Mouse (Mus musculus): ENCODE results near the gene Myh9. TPM values are rescaled to one million over a fixed set of nuclear protein-coding genes. Genes with fewer than 3 reads are reported as not detected.
A peak's percentile ranks its signal among the peaks of the same experiment; 100 is the strongest.

Gene Myh9
- polyA plus RNA-seq, 1 experiment: 36.0 TPM

DNA sequence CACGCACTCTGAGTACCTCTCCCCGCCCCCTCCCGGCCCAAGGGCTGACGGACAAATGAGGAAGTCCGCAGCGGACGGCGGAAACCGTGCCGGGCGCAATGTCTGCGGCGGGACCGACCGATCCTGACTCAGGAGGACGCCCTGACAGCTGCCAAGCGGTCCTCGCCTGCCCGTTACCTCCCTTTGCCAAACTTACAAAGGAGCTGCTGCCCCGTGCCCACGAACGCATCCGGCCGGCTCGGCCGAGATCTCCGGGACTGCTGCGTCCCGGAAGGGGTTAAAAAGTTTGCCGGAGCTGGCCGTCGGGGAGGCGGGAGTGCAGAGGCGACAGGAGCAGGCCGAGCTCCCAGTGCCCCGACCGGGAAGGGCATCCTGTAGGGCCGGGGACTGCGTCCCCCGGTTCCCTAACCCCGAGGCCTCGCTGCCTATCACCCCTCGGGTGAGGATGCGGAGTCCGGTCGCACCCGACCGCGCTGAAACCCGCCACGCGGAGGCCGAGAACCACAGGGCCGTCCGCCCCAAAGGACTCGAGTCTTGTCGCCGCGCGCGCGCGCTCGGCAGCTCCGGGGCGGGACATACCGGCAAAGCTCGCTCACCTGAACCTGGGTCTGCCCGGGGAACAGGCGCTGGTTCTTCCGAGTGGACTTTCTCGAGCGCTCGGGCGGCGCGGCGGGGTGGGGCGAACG, 471 bp downstream of the Myh9 start:
- H3K27ac ChIP-seq (replicated peaks; ENCODE audit: low read depth, low read length): peak overlapping the region; percentile 98
- H3K4me3 ChIP-seq (ENCODE audit: insufficient read depth, low read depth, low read length): peak overlapping the region; percentile 99
- peaks cover 23% of the 10 kb centered on the region for H3K4me1 ChIP-seq (ENCODE audit: control insufficient read depth, insufficient read depth, insufficient read length, low read length)

DNA sequence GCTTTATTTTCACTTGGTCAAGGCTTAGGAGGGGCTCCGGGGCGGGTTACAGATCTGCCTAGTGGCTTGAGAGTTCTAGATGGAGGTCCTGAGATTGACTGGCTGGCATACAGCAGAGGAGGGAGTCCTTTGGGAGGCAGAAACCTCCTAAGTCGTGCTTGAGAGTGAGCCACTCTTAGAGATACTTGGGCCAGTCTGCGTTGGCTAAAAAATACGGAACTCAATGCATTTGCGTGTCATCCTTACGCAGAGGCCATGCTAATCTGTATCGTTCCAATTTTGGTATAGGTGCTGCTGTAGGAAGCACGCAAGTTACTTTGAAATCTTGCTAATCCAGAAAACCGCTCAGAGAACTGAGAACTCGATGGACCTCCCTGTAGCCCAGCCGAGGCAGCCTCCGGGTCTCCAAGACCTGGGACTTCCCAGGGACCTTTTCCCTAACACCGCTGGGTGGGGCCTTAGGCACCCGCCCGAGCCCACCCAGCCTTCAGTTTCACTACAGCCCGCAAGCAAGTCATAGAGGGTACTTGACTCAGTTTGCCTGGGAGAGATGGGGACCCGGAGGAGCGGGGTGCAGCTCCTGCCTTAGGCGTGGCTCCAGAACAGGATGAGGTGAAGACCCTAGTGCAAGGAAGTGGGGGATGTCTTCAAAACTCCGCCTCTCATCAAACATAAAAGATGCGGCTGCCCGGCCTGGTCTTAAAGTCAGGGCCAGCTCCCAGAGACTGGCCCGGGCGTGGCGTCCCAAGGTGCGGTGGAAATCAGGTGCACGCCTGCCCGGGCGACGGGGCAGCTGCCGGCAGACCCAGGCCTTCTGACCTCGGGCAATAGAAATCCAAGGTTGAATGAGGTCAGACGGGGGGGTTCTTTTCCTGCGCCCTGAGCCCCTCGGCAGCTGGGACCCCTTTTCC, 1.3 kb downstream of the Myh9 start:
- Histone ChIP-seq H3K4me3 (ENCODE audit: insufficient read depth, low read depth, low read length) (peak overlapping the region; percentile 99), H3K4me1 (ENCODE audit: control insufficient read depth, insufficient read depth, insufficient read length, low read length) (peaks cover 31% of the 10 kb centered on the region), H3K27ac (replicated peaks; ENCODE audit: low read depth, low read length) (peak overlapping the region; percentile 98)

DNA sequence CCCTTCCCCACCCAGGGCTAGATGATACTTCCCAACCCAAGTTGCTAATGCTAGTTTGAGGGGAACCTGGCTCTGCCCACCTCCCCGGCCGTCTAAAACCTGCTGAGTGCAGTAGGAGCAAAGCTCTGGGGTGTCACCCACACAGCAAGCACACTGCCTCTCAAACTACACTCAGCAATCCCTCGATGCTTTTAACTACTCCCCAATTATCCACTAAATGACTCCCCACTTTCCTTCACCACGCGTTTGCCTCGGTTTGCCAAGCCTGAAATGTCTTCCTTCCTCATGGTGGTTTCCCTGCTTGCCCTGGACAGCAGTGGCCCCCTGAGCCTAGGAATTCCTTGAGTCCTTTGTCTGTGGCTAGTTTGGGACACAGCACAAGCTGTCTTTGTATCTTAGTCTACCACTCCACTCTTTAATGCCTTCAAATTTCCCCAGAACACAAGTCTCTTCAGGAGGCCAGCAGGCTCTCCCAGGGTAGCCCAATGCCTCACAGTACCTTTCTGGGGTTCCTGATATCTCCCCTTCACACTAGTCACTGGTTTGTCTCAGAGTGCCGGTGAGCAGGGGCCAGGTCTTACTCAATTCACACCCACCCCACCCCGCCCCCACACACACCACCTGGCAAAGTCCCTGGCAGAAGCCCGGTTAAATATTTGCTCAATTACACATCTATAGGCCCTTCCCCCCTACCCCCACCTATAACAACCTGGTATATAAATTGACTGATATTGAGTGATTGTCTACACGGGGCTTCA, 2.3 kb downstream of the Myh9 start:
- H3K4me1 ChIP-seq (ENCODE audit: control insufficient read depth, insufficient read depth, insufficient read length, low read length): peaks cover 40% of the 10 kb centered on the region
- peak overlapping the region; percentile 88 for H3K27ac ChIP-seq (replicated peaks; ENCODE audit: low read depth, low read length)
- H3K4me3 ChIP-seq (ENCODE audit: insufficient read depth, low read depth, low read length): peak overlapping the region; percentile 59

DNA sequence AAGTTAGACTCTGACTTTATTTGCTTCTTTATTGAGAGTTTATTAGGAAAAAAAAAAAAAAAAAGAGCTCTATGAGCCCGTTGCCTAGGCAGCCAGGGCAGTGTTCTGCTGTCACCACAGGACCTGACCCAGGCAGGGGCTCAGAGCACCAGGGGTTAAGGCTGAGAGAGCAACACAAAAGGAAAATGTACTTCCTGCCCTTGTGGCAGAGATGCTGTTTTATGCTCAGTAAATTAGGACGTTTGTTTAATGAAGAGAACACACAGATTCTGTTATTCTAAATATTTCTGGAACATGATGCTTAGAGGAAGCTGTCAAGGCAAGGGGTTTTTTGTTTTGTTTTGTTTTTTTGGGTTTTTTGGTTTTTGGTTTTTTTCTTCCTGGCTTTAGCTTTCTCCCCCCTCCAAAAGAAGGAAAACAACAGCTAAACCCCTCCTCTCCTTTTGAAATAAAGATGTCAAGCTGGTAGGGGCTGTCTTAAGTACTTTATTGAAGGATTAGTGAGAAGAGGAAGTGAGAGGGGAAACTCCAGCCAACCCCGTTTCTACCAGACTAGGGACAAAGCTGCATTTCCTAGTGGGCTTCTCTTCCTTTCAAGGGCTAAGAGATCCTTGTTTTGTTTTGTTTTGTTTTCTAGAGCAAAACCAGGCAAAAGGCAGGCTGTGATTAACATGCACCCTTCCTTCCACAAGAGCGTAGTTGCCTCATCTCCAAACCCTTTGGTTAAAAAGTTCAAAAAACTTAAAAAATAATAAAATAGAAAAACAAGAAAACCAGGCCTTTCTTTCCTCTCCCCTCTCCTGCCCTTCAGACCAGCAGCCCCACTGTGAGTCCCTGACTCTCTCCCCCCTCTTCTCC, 3.2 kb downstream of the Myh9 start:
- peak overlapping the region; percentile 59 for H3K4me3 ChIP-seq (ENCODE audit: insufficient read depth, low read depth, low read length)
- H3K27ac ChIP-seq (replicated peaks; ENCODE audit: low read depth, low read length): peak overlapping the region; percentile 88
- H3K4me1 ChIP-seq (ENCODE audit: control insufficient read depth, insufficient read depth, insufficient read length, low read length): peaks cover 46% of the 10 kb centered on the region

- peak overlapping the region; percentile 88 for H3K27ac ChIP-seq (replicated peaks; ENCODE audit: low read depth, low read length)
- H3K4me1 ChIP-seq (ENCODE audit: control insufficient read depth, insufficient read depth, insufficient read length, low read length): peaks cover 56% of the 10 kb centered on the region
- peak overlapping the region; percentile 24 for H3K4me3 ChIP-seq (ENCODE audit: insufficient read depth, low read depth, low read length)
Measured at GRCm38 (mm10) chr15:77837444-77838117, 4.4 kb downstream of the Myh9 start.

DNA sequence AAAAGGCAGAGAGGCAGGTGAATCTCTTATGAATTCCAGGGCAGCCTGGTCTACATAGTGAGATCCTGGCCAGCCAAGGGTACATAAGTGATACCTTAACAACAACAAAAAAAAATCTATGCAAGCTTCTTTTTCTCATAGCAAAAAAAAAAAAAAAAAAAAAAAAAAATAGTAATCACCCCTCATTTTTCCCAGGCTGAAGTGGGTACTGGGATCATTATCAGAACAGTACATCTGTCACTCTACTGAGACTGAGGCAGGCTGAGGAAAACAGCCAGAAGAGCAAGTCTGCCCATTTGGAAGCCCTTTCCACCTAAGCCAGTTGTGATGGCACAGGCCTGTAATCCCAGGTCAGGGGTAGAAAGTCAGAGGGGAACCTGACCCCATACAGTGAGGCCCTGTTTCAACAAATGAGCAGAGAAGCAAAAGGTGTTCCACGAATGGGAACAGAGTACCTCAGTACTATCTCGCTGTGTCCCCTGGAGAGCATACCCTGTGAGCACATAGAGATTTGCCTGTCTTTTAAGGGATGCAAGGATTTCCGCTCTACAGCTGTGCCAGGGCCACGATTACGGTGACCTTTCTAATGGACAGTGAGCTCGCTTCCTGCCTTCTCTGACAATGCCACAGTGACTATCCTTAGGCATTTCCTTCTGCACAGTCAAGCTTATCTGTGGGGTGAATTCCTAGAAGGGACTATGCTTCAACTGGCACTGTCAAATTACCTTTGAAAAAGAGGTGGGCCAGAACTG, 5.1 kb downstream of the Myh9 start:
- peak overlapping the region; percentile 88 for H3K27ac ChIP-seq (replicated peaks; ENCODE audit: low read depth, low read length)
- peaks cover 62% of the 10 kb centered on the region for H3K4me1 ChIP-seq (ENCODE audit: control insufficient read depth, insufficient read depth, insufficient read length, low read length)
- peak overlapping the region; percentile 6; the same call in 1 of the 2 replicates for H3K4me3 ChIP-seq (ENCODE audit: insufficient read depth, low read depth, low read length)

DNA sequence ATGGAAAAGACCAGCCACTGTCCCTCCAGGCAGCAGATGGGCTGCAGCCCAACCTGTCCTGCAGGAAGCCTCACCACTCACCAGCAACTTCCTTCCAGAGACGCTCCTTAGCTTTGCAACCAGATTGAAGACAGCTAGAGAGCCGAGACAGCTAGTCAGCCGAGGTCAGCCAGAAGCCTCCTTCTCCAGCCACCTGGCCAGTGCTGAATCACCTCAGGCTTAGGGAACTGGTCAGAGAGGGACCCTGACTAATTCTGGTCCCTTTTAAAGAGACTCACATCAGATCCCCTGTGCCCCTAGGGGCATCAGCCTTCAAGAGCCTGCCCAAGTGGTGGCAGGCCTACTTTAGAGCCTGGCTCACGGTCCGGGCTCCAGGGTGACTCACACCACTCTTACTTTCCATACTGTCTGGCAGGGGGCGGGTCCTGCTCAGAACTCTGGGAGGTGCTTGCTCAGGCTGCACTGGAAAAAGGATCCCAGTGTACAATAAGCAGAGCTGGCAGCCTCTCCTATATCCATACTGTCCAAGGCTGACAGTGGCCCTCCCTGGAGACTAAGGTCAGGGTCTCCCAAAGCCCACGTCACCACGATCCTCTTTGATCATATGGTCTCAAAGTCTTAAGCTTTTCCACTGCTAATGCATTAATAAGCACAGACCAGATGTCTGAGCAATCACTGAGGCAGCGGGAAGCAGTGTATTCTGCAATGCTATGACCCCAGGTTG, 5.9 kb downstream of the Myh9 start:
- Histone ChIP-seq H3K4me3 (ENCODE audit: insufficient read depth, low read depth, low read length) (no peak overlapping the region), H3K4me1 (ENCODE audit: control insufficient read depth, insufficient read depth, insufficient read length, low read length) (peaks cover 68% of the 10 kb centered on the region), H3K27ac (replicated peaks; ENCODE audit: low read depth, low read length) (peak overlapping the region; percentile 28; the same call in 1 of the 2 replicates)

DNA sequence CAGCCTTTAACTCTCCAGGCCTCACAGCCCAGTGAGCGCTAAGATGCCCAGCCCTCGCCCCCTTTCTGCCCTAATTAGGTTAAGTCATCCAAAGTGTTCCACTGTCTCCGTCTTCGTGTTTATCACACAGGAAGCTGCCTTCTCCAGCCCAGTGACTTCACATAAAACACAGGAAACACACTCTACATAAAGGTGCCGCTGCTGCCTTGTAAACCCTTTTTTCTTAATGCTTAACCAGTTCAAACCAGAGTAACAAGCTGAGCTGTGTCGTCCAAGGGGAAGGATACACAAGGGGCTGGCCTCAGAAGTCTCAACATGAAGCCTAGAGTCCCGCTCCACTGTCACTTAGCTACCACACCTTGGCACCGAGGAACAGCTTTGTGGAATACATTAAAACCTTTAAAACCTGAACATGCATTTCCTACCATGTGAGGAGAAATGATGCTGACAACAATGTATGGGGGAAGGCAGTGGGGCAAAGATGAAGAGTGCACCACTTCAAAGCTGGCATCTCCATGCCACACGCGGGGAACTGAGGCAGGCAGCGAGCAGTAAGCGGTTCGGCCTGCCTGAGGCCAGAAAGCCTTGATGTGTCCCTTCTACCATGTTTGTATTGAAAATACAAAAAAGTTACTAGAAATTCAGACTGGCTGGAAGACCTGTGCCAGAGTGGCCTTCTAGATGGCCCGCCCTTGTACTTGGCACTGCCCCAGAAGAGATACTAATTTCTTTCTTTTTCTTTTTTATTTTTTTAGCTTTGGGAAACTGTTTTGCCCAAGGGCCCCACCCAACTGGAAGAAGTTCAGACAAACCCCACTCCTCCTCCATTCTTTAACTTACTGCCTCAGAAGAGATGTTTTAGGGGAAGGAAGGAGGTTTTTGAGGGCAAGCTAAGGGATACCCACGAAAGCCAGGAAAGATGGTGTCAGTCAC, 7.4 kb downstream of the Myh9 start:
- no peak overlapping the region for H3K4me3 ChIP-seq (ENCODE audit: insufficient read depth, low read depth, low read length)
- peaks cover 79% of the 10 kb centered on the region for H3K4me1 ChIP-seq (ENCODE audit: control insufficient read depth, insufficient read depth, insufficient read length, low read length)
- H3K27ac ChIP-seq (replicated peaks; ENCODE audit: low read depth, low read length): peak overlapping the region; percentile 50

DNA sequence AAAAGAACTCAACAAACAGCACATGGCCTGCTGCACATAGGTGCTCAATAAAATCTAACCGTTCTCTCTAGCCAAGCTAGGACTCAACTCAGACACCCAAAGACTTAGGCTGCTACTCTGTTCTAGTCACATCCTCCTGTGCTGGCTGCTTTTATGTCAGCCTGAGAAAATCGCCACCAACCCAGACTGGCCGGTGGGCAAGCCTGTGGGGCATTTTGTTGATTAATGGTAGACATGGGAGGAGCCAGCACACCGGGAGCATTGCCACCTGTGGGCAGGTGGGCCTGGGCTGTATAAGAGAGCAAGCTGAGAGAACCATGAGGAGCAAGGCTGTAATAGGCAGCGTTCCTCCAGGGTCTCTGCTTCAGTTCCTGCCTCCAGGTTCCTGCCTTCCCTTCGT, 8.2 kb downstream of the Myh9 start:
- H3K4me1 ChIP-seq (ENCODE audit: control insufficient read depth, insufficient read depth, insufficient read length, low read length): peaks cover 82% of the 10 kb centered on the region
- no peak overlapping the region for H3K4me3 ChIP-seq (ENCODE audit: insufficient read depth, low read depth, low read length)
- peak overlapping the region; percentile 50 for H3K27ac ChIP-seq (replicated peaks; ENCODE audit: low read depth, low read length)

GRCm38 (mm10) chr15:77833083-77833482, 8.9 kb downstream of the Myh9 start:
- Histone ChIP-seq H3K4me3 (ENCODE audit: insufficient read depth, low read depth, low read length) (no peak overlapping the region), H3K27ac (replicated peaks; ENCODE audit: low read depth, low read length) (peak overlapping the region; percentile 50), H3K4me1 (ENCODE audit: control insufficient read depth, insufficient read depth, insufficient read length, low read length) (peaks cover 80% of the 10 kb centered on the region)

GRCm38 (mm10) chr15:77832458-77832904, 9.5 kb downstream of the Myh9 start:
- Histone ChIP-seq H3K27ac (replicated peaks; ENCODE audit: low read depth, low read length) (peak overlapping the region; percentile 86), H3K4me3 (ENCODE audit: insufficient read depth, low read depth, low read length) (no peak overlapping the region), H3K4me1 (ENCODE audit: control insufficient read depth, insufficient read depth, insufficient read length, low read length) (peaks cover 79% of the 10 kb centered on the region)
